Mouse (Mus musculus) frontal cortex, adult 2 months (tissue): Measurements from ENCODE around the gene Saxo1. TPM values are rescaled to one million over a fixed set of nuclear protein-coding genes. Genes with fewer than 3 reads are reported as not detected.
A peak's percentile ranks its signal among the peaks of the same experiment; 100 is the strongest.

Experiments used
- DNase-seq, 2 experiments: peaks; one replicate each; pipeline ENCODE4 v3.0.0; 2022; ENCODE audit warnings: low spot score in 1 of 2; ENCODE audit errors: extremely low spot score in 1 of 2
- polyA plus RNA-seq: library from polyadenylated mRNA; depleted of rRNA; stranded (reverse); fragments of >200 nt; gene quantifications from 2 replicates; pipeline ENCODE4 v1.2.3, GENCODE M21; 2012; rRNA removed

The Saxo1 gene
- polyA plus RNA-seq, 1 experiment = 0.10 TPM

DNA sequence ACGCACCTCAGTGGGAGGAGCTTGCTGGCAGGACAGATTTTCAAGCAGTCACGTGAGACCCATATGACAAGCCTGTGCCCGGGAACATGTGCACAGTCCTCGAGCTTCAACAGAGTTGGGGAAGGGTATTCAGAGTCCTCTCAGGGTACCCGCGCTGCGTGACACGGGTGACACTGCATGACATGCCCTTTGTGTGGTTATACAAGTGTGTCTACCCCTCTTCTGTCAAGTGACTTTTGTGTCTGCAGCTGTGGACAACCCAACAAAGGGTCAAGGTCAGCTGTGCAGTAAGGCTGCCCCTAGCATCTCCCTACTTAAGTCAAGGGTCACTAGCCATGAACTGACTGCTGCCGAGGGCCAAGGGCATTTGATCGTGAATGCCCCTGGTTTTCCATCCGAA is 131.6 kb downstream of the Saxo1 start:
- no peak for DNase-seq

DNA sequence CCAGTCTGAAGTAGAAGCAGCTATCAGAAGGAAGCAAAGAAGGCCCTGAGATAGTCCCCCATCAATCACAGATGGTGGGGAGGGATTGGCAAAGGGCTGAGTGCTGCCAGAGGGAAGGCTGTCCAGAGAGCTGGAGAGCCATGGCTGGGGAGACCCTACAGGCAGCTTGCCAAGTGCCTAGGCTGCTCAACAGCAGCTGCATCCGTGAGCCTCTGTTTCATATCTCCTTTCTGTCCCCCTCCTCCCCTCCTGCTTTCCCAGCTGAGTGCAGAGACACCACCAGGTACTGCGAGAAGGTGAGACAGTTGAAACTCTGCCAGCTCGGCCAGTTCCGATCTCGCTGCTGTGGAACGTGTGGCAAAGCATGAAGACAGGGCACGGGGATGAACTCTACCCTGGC is 132.5 kb downstream of the Saxo1 start:
- no peak for DNase-seq

- no peak for DNase-seq
Measured at GRCm38 (mm10) chr4:86422586-86422985, 135.5 kb downstream of the Saxo1 start.

GRCm38 (mm10) chr4:86416401-86417025 is 141.6 kb downstream of the Saxo1 start:
- no peak for DNase-seq

GRCm38 (mm10) chr4:86413388-86413787 is 144.7 kb downstream of the Saxo1 start:
- DNase-seq = no peak

GRCm38 (mm10) chr4:86410946-86411345 is 147.2 kb downstream of the Saxo1 start:
- no peak for DNase-seq

DNA sequence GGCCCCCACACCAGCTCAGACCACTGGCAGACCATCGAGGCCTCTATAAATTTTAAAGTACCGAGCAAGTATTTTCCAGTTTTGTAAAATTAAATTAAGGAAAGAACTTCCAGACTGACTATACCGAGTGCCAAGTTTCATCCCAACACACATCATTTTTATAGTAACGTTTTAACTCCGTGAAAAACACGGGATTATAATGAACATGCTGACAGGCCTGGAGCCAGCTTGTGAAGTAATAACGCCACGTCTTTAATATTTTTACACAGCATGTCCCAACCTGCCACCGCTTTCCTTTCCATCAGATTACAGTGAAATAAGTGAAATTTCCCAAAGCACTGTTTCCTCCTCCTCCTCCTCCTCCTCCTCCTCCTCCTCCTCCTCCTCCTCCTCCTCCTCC is 149.7 kb downstream of the Saxo1 start:
- DNase-seq = no peak

GRCm38 (mm10) chr4:86407200-86407527 is 151.0 kb downstream of the Saxo1 start:
- DNase-seq = no peak

- no peak for DNase-seq
Measured at GRCm38 (mm10) chr4:86406501-86407199, 151.5 kb downstream of the Saxo1 start.

GRCm38 (mm10) chr4:86401116-86401515 is 157.0 kb downstream of the Saxo1 start:
- no peak for DNase-seq

DNA sequence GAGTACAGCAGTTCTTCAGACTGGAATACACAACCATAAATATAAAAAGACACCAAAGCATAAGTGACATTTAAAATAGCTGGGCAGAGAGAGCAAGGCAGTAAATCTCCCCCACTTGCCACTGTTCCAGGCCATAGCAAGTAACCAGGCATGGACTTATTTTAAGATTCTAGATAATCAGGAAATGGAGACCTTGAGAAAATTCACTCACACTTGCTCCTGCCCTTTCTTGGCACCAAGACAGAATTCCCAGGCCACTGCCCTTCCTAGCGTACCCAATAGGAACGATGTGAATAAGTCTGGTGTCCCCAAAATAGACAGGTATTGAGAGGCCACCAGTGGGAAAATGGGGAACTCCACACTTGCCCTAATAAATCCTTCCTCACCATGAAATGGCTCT is 160.7 kb downstream of the Saxo1 start:
- no peak for DNase-seq

DNA sequence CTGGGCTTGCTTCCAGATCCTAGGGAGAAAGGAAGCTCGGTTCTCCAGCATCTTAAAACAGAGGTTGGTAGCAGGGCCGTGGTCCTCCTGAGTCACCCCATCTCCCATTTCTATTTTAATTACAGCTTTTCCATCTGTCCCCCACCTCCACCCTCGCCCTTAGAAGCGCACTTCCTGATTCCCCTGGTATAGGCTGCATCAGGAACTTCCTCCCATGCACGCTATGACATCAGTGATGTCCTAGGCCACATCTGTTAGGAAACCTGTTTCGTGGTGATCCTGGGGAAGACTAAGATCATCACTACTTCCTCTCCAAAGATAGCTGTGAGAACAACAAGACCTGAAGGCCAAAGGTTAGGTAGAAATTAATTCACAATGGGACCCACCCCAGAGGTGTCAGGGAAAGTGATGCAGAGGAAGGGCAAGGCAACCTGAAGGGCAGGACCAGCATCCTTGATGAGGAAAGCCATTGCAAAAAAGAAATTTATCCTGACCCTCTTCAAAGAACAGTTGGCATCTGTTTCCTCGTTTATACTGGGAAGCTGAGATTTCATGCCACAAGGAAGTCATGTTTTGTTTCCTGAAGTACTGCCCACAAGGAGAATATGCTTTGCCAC is 161.3 kb downstream of the Saxo1 start:
- DNase-seq = peak in 1 of 2 experiments; percentile 36

DNA sequence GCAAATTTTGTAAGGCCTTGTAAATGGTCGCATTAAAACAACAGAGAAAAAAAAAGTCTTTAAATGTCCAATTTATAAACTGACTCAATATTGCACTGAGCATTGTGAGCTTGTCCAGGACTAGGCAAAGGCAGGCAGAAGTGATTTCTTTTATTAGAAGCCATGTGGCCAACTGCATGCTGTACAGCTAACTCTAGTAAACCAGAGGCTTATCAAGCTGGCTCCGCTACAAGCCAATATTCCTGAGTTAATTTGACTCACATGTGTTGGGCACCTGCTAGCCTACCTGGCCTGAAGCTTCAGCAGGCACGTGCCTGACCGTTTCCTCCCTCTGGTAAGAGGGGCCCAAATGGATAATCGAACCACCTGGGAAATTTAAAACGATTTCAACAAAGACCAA is 162.5 kb downstream of the Saxo1 start:
- no peak for DNase-seq

Other genes with a start within 250 kb of the Saxo1 start
- 109 and 132 TPM in 2 replicates for gene Rraga, start 17.3 kb upstream of the Saxo1 start, polyA plus RNA-seq
- 3.8 and 3.9 TPM in 2 replicates for gene Haus6, start 53.7 kb upstream of the Saxo1 start, polyA plus RNA-seq
- 18.9 and 19.9 TPM in 2 replicates for gene Plin2, start 111.7 kb upstream of the Saxo1 start, polyA plus RNA-seq
- 6.9 and 7.5 TPM in 2 replicates for gene Dennd4c, start 190.2 kb upstream of the Saxo1 start, polyA plus RNA-seq